Mouse (Mus musculus): ENCODE measurements around the gene Ubald1. TPM values are rescaled to one million over a fixed set of nuclear protein-coding genes. Genes with fewer than 3 reads are reported as not detected.

The Ubald1 gene
- total RNA-seq, 1 experiment from 2014 or later: 11.3 TPM

GRCm38 (mm10) chr16:4903491-4904102 is 23.5 kb upstream of the Ubald1 start:
- no peak for ATAC-seq (replicated peaks; ENCODE audit: insufficient number of reproducible peaks, low FRiP score, low TSS enrichment, poor library complexity, severe bottlenecking)

- ATAC-seq (replicated peaks; ENCODE audit: insufficient number of reproducible peaks, low FRiP score, low TSS enrichment, poor library complexity, severe bottlenecking): no peak
These were observed 22.3 kb upstream of the Ubald1 start for GRCm38 (mm10) chr16:4902390-4902789.

DNA sequence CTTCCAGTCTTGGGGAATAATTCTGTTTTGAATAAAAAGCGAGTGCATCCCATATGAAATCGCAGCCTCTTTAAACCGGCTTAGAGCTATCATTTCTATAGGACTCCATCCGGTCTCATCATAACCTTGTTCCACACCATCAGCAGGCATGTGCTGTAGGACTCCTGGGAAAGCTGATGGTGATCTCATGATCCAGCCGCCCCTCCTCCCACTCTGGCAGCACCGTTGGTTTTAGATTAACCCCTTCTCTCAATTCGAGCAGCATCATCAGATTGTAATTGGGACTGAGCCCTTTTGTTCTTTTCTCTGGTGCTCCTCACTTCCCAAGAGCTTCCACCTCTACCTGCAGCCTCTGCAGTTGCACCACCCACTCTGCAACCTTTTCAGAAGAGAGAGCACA is 21.1 kb upstream of the Ubald1 start:
- no peak for ATAC-seq (replicated peaks; ENCODE audit: insufficient number of reproducible peaks, low FRiP score, low TSS enrichment, poor library complexity, severe bottlenecking)

GRCm38 (mm10) chr16:4899711-4900110 is 19.6 kb upstream of the Ubald1 start:
- ATAC-seq (replicated peaks; ENCODE audit: insufficient number of reproducible peaks, low FRiP score, low TSS enrichment, poor library complexity, severe bottlenecking): no peak

- ATAC-seq (replicated peaks; ENCODE audit: insufficient number of reproducible peaks, low FRiP score, low TSS enrichment, poor library complexity, severe bottlenecking): no peak
These were observed 18.8 kb upstream of the Ubald1 start for GRCm38 (mm10) chr16:4898881-4899280.

GRCm38 (mm10) chr16:4897146-4897730 is 17.1 kb upstream of the Ubald1 start:
- ATAC-seq (replicated peaks; ENCODE audit: insufficient number of reproducible peaks, low FRiP score, low TSS enrichment, poor library complexity, severe bottlenecking): 0 out of 2 replicates have a peak, but pooled peaks have one; percentile 24

DNA sequence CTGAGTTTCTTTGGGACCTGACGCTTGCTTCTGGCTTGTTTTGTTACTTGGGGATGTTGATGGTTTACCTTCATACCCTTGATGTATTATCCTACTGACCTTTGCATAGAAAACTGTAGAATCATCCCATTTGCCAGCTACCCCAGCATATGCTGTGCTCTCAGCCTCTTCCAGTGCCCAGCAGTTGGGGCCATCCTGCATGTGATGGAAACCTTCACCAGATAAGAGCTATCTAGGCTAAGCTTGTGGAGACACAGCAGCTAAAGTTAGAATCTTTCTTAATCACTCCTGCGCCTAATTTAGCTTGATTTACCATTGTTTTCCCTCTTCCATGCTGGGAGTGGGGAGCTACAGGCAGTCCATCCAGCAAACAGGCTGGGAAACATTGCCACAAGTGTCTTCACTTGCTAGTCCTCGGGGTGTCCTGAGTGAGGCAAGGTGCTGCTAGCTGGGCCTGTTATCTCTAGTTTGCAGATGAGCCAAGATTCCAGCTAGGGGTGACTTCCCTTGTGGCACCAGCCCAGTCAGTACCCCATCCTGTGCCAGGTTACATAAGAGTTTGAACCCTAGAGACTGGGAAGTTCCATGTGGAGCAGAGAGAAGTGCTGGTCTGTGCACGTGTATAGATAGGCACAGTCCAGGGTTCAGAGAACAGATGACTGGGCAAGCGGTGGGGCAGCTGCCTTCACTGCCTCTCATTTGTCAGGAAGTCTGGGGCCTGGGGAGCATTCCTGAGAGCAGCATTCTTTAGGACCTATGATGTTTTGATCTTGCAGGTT is 16.3 kb upstream of the Ubald1 start:
- no peak for ATAC-seq (replicated peaks; ENCODE audit: insufficient number of reproducible peaks, low FRiP score, low TSS enrichment, poor library complexity, severe bottlenecking)

DNA sequence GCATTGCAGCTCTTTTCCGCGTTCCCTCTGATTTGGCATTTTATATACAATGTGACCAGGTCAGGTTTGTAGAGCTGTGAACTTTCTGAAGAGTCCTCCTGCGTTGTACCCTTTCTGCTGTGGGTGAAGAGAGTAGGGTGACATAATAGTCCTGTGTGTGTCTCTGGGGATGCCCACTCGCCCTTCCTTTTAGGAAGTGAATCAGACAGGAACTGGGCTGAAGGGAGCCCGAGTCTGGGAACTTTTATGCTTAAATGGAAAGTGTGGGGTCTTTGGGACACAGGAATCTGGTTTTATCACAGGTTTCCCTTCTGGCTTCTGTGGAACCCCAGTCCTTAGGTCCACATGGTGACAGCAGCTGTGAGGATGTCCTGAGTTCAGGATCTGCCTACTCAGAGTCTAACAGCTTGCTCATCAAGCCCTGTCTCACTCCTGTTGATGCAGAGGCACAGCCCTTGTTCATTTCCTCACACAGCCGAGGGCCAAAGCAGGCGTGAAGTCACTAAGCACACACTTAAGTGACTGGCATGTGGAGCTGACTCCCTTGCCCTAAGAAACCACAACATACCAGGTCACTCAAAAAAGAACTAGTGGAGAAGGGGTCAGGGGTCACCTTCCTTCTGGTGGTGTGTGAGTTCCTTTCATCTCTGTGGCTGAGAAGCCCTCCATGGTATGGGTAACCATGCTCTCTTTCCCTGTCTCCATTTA is 14.2 kb upstream of the Ubald1 start:
- ATAC-seq (replicated peaks; ENCODE audit: insufficient number of reproducible peaks, low FRiP score, low TSS enrichment, poor library complexity, severe bottlenecking): no peak; the same call in 1 of the 2 replicates

- ATAC-seq (replicated peaks; ENCODE audit: insufficient number of reproducible peaks, low FRiP score, low TSS enrichment, poor library complexity, severe bottlenecking): no peak
These were observed 12.1 kb upstream of the Ubald1 start for GRCm38 (mm10) chr16:4892171-4892570.

DNA sequence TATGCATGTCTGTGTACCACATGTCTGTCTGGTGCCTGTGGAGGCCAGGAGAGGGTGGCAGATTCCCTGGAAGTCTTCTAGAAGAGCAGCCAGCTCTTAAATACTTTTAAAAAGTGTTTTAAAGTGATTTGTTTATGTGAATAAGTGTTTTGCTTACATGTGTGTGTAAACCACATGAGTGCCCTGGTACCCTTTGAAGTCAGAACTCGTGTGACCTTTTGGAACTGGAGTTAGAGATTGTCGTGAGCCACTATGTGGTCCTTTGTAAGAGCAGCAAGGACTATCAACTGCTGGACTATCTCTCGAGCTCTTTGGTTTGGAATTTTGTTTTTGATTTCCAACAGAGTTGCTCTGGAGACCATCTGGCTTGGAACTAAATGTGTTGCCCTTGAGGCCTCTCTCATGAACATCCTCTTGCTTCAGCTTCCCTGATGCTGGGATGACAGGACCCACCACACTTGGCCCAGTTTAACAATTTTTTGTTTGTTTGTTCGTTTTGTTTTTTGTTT is 10.1 kb upstream of the Ubald1 start:
- ATAC-seq (replicated peaks; ENCODE audit: insufficient number of reproducible peaks, low FRiP score, low TSS enrichment, poor library complexity, severe bottlenecking): no peak

GRCm38 (mm10) chr16:4886690-4887020 is 6.5 kb upstream of the Ubald1 start:
- 0 out of 2 replicates have a peak, but pooled peaks have one; percentile 5 for ATAC-seq (replicated peaks; ENCODE audit: insufficient number of reproducible peaks, low FRiP score, low TSS enrichment, poor library complexity, severe bottlenecking)

DNA sequence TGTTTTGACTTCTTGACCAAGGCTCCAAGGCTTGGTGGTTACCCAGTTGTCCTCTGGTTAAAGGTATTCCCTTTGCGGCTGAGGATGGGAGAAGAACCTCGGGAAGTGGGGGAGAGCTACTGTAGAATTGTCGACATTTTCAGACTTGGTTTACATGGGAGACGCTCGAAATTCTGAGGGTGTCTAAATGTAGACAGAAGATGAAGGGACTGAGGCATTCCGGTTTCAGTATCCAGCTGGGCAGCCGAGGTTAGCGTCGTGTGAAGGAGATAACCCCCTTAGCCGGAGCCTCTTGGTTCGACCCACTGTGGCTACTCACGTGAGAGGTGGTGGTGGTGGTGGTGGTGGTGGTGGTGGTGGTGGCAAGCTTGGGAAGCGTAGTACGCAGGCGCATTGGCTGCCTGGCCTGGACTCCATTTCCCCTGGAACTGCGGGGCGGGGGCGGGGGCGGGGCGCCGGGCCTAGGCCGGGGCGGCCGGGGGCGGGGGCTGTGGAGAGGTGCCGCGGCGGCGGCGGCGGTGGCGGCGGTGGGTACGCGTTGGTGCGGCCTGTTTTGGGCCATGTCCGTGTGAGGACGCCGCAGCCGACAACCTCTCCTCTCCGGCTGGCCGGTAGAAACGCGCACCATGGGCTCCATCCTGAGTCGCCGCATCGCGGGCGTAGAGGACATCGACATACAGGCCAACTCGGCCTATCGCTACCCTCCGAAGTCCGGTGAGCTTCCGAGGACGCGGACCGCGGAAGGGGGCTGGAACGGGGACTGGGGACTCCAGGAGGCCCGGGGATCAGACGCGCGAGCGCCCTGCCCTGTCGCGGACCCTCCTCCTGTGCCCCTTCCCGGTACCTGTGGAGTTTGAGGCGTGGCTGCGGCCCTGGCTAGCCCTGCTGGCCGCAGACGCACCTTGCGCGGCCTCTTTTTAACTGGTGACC is 5.9 kb upstream of the Ubald1 start, which contains the start of gene Mgrn1:
TSS of gene Mgrn1 (plus strand) at position 490 of the 930 bp plus-strand sequence.
- ATAC-seq (replicated peaks; ENCODE audit: insufficient number of reproducible peaks, low FRiP score, low TSS enrichment, poor library complexity, severe bottlenecking): peak; percentile 59

- no peak for ATAC-seq (replicated peaks; ENCODE audit: insufficient number of reproducible peaks, low FRiP score, low TSS enrichment, poor library complexity, severe bottlenecking)
These were observed 4.8 kb upstream of the Ubald1 start for GRCm38 (mm10) chr16:4884930-4885329.

- no peak for ATAC-seq (replicated peaks; ENCODE audit: insufficient number of reproducible peaks, low FRiP score, low TSS enrichment, poor library complexity, severe bottlenecking)
These were observed 1.6 kb upstream of the Ubald1 start for GRCm38 (mm10) chr16:4881400-4882351.

DNA sequence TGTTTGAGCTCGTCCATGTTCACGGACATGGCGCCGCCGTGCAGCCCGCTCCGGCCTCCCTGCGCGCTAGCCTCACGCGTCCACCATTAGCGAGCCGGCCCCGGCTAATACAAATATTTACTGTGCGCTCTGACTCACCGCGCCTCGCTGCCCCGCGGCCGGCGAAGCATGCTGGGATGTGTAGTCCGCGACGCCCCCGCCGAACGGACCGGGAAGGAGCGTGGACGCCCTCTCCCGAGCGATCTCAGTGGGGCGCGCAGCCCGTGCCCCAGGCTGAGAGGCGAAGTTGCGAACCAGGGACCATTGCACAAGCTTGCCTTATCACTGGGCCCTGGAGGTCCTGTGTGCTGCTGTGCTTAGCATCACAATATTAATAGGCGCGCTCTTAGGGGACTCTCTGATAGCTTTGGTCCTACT is 399 bp downstream of the Ubald1 start:
- peak; percentile 59 for ATAC-seq (replicated peaks; ENCODE audit: insufficient number of reproducible peaks, low FRiP score, low TSS enrichment, poor library complexity, severe bottlenecking)

DNA sequence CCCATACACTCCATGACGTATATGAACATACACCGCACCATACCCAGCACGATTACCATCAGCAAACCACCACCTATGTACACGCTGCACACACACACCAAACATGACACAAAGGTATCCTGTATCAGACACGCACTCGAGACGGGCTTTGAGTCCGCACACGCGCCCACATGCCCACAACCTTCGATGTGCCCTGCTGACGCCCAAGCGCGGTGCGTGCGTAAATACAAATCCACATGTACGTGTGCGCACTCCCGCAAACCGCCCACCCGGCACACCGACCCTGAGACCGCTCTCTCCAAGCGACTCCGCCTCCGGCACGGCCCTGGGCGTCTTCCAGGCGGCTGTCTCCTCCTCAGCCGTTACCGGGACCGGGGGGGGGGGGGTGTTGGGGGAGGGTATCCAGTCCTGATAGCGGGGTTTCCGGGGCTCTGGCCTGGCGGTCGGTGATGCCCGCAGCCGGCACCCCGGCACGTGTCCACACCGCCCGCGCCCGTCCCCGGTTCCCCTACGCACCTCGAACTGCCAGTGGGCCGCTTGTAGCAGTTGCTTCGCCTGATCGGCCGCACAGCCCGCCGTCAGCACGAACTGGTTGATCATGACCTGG is 911 bp downstream of the Ubald1 start:
- ATAC-seq (replicated peaks; ENCODE audit: insufficient number of reproducible peaks, low FRiP score, low TSS enrichment, poor library complexity, severe bottlenecking): 0 out of 2 replicates have a peak, but pooled peaks have one; percentile 2

Data from monocyte, adult 5-6 weeks (primary cell).